Comparison of ENCODE assay signal across 7 mouse cellular contexts in genomic region chr5:24907737-24908136, GRCm38 (mm10).
DNase-seq lines count a peak whose midpoint lies in the region; ATAC-seq and TF ChIP-seq lines count a peak whose summit lies in the region.

No protein-coding gene starts in this region.

- no peaks in the 10 kb centered on the region for H3K36me3 ChIP-seq in forebrain, embryonic 11.5 days (ENCODE audit: control insufficient read depth, insufficient read depth, low read length)
- H3K36me3 ChIP-seq in limb, embryonic 13.5 days = no peaks in the 10 kb centered on the region

- H3K9me3 ChIP-seq in forebrain, embryonic 11.5 days (ENCODE audit: control insufficient read depth, low read length) = no peaks in the 10 kb centered on the region
- no peaks in the 10 kb centered on the region for H3K9me3 ChIP-seq in limb, embryonic 13.5 days

- peak overlapping the region; percentile 74 for H3K4me2 ChIP-seq in forebrain, embryonic 11.5 days (ENCODE audit: low read depth, low read length, severe bottlenecking)
- peak overlapping the region; percentile 85 for H3K4me2 ChIP-seq in limb, embryonic 13.5 days (replicated peaks)

- WGBS in lung, adult 2 months = 1% methylated on average over 26 of the region's 26 CpGs
- under 1% methylated on average over 26 of the region's 26 CpGs for WGBS in forebrain, embryonic 11.5 days
- WGBS in limb, embryonic 13.5 days = under 1% methylated on average over 25 of the region's 26 CpGs

- H3K27me3 ChIP-seq in forebrain, embryonic 11.5 days (ENCODE audit: control insufficient read depth, insufficient read depth, low read length) = no peaks in the 10 kb centered on the region
- no peaks in the 10 kb centered on the region for H3K27me3 ChIP-seq in limb, embryonic 13.5 days

- TF ChIP-seq POLR2A in lung, adult 2 months (IDR thresholded peaks at IDR 0.05; ENCODE audit: borderline replicate concordance, extremely low read depth, low read depth, low read length) = no peak

- peaks cover 3% of the 10 kb centered on the region; the same call in 1 of the 2 replicates for H3K4me1 ChIP-seq in lung, adult 2 months (ENCODE audit: control insufficient read depth, insufficient read depth, low read length)
- H3K4me1 ChIP-seq in forebrain, embryonic 11.5 days (replicated peaks; ENCODE audit: control insufficient read depth, insufficient read depth, low read length) = peaks cover 5% of the 10 kb centered on the region; the same call in 1 of the 2 replicates
- H3K4me1 ChIP-seq in limb, embryonic 13.5 days = peaks cover 17% of the 10 kb centered on the region

- DNase-seq in lung, adult 2 months = no peak
- no peak for DNase-seq in lung, postnatal 4 days
- DNase-seq in ZHBTc4 (ENCODE audit: low read depth, low spot score) = peak; percentile 42
- no peak for DNase-seq in forebrain, embryonic 11.5 days (ENCODE audit: low spot score)
- peak; percentile 46 for DNase-seq in naive thymus-derived CD4-positive, alpha-beta T cell, adult 2 months (ENCODE audit: low read depth)
- no peak for DNase-seq in spleen, postnatal 4 days (ENCODE audit: low spot score in 2 of 2)

- no peak for TF ChIP-seq CTCF in lung, adult 2 months (IDR thresholded peaks at IDR 0.05; ENCODE audit: insufficient read depth, low read length)

- H3K4me3 ChIP-seq in lung, adult 2 months (replicated peaks; ENCODE audit: extremely low read depth, low read depth, low read length) = peak overlapping the region; percentile 80
- peak overlapping the region; percentile 83 for H3K4me3 ChIP-seq in forebrain, embryonic 11.5 days (ENCODE audit: low read depth, low read length)
- H3K4me3 ChIP-seq in limb, embryonic 13.5 days = peak overlapping the region; percentile 79

- H3K27ac ChIP-seq in forebrain, embryonic 11.5 days (ENCODE audit: low read depth, low read length) = peak overlapping the region; percentile 84
- peak overlapping the region; percentile 82 for H3K27ac ChIP-seq in limb, embryonic 13.5 days

- ATAC-seq in forebrain, embryonic 11.5 days (replicated peaks; ENCODE audit: low FRiP score) = peak; percentile 69
- ATAC-seq in limb, embryonic 13.5 days (ENCODE audit: low FRiP score, low read depth) = peak; percentile 35

- H3K9ac ChIP-seq in forebrain, embryonic 11.5 days (ENCODE audit: low read length) = peak overlapping the region; percentile 85
- peak overlapping the region; percentile 88 for H3K9ac ChIP-seq in limb, embryonic 13.5 days

Comparison
In these comparisons a context has a peak if more than half of its experiments do, and no peak if none do; other contexts are left out.
1. DNase-seq: peak in ZHBTc4 (single experiment) and naive thymus-derived CD4-positive, alpha-beta T cell, adult 2 months (single experiment); none in lung, adult 2 months (single experiment), lung, postnatal 4 days (0 of 2), forebrain, embryonic 11.5 days (single experiment) and spleen, postnatal 4 days (0 of 2).
2. Peak in every context shown above with its lines, with median percentiles within 50 percentile points of each other: H3K4me3 ChIP-seq.